Mouse (Mus musculus): ENCODE data around the gene Cmya5. TPM values are rescaled to one million over a fixed set of nuclear protein-coding genes. Genes with fewer than 3 reads are reported as not detected.

Gene Cmya5
- polyA plus RNA-seq, 1 experiment, result 0.30 TPM

DNA sequence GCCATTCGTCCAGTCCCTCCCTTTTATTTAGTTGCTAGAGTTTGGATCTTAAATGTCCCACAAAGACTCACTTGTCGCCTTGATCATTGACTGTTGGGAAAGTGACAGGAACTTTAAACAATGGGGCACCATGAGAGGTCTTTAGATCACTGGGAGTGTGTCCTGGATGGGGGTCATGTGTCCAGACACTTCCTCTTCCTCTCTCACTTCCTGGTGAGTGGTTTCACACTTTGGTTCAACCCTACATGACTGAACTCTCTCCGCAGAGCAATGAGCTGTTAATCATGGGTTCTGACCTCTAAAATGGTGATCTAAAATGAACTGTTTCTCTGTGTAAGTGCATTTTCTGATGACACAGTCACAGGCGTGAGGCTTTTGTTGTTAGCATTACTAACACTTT, 137.4 kb downstream of the Cmya5 start:
- TF ChIP-seq POLR2A (IDR thresholded peaks at IDR 0.05; ENCODE audit: borderline replicate concordance, extremely low read depth, insufficient read depth, insufficient read length, poor library complexity, severe bottlenecking) (no peak), CTCF (IDR thresholded peaks at IDR 0.05; ENCODE audit: borderline replicate concordance, extremely low read depth, insufficient read depth, insufficient read length) (no peak)

DNA sequence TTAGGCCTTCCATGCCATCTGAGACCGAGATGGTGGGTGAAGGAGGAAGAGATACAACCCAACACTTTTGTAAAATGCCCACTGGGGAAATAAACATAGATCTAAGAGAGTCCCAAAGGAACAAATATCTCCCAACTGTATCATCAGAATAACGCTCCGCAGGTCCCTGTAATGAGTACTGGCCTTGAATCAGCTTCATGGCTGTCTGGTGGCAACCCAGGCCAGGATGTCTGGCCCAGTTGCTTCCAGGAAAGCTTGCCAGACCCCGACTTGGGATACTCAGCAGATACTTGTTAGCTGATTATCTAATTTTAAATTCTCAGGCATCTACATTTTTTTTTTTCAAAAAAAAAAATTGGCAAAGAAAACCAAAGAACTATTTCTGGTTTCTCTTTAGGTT, 138.2 kb downstream of the Cmya5 start:
- no peak for TF ChIP-seq POLR2A (IDR thresholded peaks at IDR 0.05; ENCODE audit: borderline replicate concordance, extremely low read depth, insufficient read depth, insufficient read length, poor library complexity, severe bottlenecking)
- no peak for TF ChIP-seq CTCF (IDR thresholded peaks at IDR 0.05; ENCODE audit: borderline replicate concordance, extremely low read depth, insufficient read depth, insufficient read length)
- DNase-seq (ENCODE audit: low read depth), result peak; percentile 34

More for the DNA sequence above, 137.4 kb downstream of the Cmya5 start:
- DNase-seq (ENCODE audit: low read depth), result no peak

DNA sequence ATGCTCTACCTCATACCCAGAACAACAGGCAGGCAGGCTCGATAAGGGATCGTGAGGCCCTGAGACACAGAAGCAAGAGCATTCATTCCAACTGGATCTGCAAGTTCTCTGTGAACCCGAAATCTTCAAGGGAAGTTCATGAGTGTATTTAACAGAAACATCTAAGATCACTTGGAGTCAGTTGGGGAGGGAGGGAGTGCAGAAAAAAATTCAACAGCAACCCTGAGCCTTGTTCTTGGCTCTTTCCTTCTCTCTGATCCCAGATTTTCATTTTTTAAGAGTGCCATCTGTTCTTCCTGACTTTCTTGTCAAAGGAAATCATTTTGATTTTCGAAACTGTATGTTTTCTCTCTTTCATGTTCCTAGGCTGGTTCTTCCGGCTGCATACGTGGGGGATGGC, 140.5 kb downstream of the Cmya5 start:
- no peak for TF ChIP-seq CTCF (IDR thresholded peaks at IDR 0.05; ENCODE audit: borderline replicate concordance, extremely low read depth, insufficient read depth, insufficient read length)
- TF ChIP-seq POLR2A (IDR thresholded peaks at IDR 0.05; ENCODE audit: borderline replicate concordance, extremely low read depth, insufficient read depth, insufficient read length, poor library complexity, severe bottlenecking), result no peak
- peak; percentile 46 for DNase-seq (ENCODE audit: low read depth)

DNA sequence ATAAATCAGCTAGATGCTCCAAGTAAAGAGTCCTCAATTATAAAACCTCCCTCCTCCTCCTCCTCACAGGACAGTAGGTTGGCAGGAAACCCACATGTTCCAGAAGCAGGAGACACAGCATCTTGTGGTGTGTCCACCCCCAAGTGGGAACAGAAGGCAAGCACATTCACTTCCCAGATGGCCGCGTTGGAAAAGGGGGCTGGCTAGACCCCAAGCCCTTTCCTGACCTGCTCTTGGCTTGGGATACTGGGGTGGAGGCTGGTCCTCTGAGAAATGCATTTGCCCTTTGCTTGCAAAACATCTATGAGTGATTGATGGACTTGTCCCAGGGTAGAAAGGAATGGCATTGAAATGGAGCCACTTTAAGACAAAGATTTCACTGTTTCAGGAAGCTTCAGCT, 142.1 kb downstream of the Cmya5 start:
- TF ChIP-seq POLR2A (IDR thresholded peaks at IDR 0.05; ENCODE audit: borderline replicate concordance, extremely low read depth, insufficient read depth, insufficient read length, poor library complexity, severe bottlenecking) (no peak), CTCF (IDR thresholded peaks at IDR 0.05; ENCODE audit: borderline replicate concordance, extremely low read depth, insufficient read depth, insufficient read length) (no peak)

DNA sequence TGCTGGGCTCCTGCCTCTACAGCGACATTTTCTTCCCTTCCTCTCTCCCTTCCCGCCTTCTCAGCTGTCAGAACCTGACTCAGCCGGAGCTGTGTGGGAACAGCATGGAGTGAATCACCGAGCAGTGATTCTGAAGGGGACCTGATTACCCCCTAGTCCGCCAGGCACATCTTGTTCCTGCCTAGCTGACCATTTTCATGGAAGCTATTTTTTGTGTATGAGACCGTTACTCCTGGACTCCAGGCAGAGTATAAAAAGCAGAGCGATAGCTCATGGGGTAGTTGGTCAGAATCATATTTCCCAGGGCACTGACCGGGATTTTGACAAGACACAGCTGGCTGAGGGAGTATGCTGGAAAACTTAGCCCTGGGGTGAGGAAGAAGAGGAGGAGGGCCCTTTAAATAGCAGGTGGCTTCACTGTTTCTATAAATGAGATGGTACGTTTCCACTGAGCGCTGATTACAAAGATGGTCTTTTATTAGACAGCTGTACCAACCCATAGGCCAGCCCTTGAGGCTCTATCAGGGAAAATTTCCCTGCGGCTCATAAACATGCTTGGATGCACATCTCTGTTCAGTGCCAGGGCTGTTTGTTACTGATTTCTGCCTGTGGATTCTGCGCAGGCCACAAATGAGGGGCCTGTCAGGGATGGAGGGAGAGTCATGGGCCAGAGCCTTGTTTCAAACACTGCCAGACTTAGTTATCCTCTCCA, 143.7 kb downstream of the Cmya5 start:
- DNase-seq (ENCODE audit: low read depth), result peak; percentile 72
- no peak for TF ChIP-seq POLR2A (IDR thresholded peaks at IDR 0.05; ENCODE audit: borderline replicate concordance, extremely low read depth, insufficient read depth, insufficient read length, poor library complexity, severe bottlenecking)
- no peak for TF ChIP-seq CTCF (IDR thresholded peaks at IDR 0.05; ENCODE audit: borderline replicate concordance, extremely low read depth, insufficient read depth, insufficient read length)

More for the DNA sequence above, 142.1 kb downstream of the Cmya5 start:
- no peak for DNase-seq (ENCODE audit: low read depth)

DNA sequence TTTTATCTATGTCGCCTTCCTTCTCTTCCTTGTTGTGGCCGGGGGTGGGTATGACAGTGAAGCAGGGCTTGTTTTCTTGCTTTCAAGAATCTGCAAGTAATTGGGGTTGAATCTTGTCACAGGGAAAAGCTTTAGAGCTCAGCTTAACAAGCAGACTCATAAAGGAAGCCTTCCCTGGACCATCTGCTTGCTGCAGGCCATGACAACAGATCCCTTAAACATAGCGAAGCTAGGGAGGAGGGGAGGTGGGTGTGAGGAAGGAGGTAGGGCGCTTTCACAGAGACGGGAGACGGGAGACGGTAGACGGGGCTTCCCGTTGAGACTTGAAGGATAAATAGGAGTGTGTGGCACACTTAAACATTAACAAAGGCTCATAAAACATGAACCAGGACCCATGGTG, 144.7 kb downstream of the Cmya5 start:
- DNase-seq (ENCODE audit: low read depth), result peak; percentile 76
- no peak for TF ChIP-seq CTCF (IDR thresholded peaks at IDR 0.05; ENCODE audit: borderline replicate concordance, extremely low read depth, insufficient read depth, insufficient read length)
- TF ChIP-seq POLR2A (IDR thresholded peaks at IDR 0.05; ENCODE audit: borderline replicate concordance, extremely low read depth, insufficient read depth, insufficient read length, poor library complexity, severe bottlenecking), result no peak

DNA sequence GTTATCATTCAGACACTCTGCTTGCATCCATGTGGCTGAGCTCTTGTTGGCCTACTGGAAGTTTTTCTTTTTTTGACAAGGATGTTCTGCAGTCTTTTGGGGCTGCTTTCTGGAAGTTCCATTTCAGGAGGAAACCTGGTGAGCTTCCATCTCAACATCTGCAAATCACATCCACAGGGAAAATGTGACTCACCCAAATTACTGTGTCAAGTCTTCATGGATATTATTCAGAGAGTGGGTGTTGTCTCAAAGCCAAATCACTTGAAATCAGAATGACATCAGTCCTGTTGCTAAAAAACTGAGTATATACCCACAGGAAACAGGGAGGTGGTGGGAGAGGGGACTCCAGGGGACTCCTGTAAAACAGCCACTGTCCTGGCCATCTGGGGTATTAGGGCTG, 149.8 kb downstream of the Cmya5 start:
- DNase-seq (ENCODE audit: low read depth), result no peak
- no peak for TF ChIP-seq CTCF (IDR thresholded peaks at IDR 0.05; ENCODE audit: borderline replicate concordance, extremely low read depth, insufficient read depth, insufficient read length)
- TF ChIP-seq POLR2A (IDR thresholded peaks at IDR 0.05; ENCODE audit: borderline replicate concordance, extremely low read depth, insufficient read depth, insufficient read length, poor library complexity, severe bottlenecking), result no peak

DNA sequence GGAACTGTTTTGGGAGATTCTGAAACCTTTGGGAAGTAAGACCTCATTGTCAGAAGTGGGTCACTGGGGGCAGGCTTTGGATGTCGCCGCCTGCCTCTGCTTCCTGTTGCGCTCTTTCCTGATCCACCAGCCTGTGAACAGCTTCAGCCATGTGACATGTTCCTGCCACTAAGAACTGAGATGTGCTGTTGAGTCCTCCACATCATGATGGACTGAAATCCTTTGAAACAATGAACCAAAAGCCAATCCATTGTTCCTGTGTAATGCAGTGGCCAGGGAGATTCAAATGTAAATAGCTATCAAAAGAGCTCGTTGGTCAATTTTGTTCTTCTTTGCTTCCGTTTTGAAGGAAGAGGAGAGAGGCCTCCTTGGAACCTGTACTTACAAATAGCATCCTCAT, 151.7 kb downstream of the Cmya5 start:
- TF ChIP-seq POLR2A (IDR thresholded peaks at IDR 0.05; ENCODE audit: borderline replicate concordance, extremely low read depth, insufficient read depth, insufficient read length, poor library complexity, severe bottlenecking) (no peak), CTCF (IDR thresholded peaks at IDR 0.05; ENCODE audit: borderline replicate concordance, extremely low read depth, insufficient read depth, insufficient read length) (no peak)
- no peak for DNase-seq (ENCODE audit: low read depth)

Other genes starting within 250 kb of the Cmya5 start
- gene Tent2, start 47.7 kb upstream of the Cmya5 start, polyA plus RNA-seq (2012; rRNA removed), result 49.6 and 52.7 TPM in 2 replicates
- gene Homer1, start 154.9 kb upstream of the Cmya5 start, polyA plus RNA-seq (2012; rRNA removed), result 18.7 and 21.4 TPM in 2 replicates